Mouse (Mus musculus) NIH3T3 (cell line): Measurements from ENCODE around the gene Map4k1.
"Not testable (repeated sequence)": the region's sequence is repeated elsewhere in the genome, so short reads cannot be mapped to it uniquely, and the experiment has no call there.

Experiments used
- DNase-seq: peaks from one replicate; pipeline ENCODE4 v3.0.0-alpha.2; 2012; ENCODE audit warnings: low read depth

The Map4k1 gene

DNA sequence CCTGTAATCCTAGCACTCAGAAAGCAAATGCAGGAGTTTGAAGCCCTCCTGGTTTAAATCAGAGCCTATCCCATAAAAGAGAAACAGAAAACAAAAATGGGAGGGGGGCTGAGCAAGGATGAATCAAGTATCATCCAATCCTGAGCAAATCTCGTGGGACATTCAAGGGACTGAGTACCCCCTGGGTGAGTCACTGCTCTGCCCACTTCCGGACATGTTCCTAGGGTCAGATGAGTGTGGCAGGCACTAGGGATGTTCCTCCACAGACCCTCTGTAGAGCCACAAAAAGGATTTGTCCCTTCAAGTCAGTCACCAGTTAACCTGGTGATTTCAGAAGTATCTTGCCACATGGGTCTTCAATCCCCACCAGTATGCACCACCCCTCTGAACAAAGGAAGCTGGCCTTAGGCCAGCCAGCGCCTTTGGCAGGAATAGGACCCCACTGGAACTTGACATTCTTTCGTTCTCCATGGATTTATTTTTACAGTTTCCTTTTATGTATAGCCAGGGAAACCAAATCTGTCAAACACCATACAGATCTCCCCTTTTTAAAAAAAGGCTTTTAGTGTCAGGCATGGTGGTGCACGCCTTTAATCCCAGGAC lies 26.5 kb upstream of the Map4k1 start:
- DNase-seq = peak; percentile 60

- DNase-seq = no peak
Measured at GRCm38 (mm10) chr7:28956270-28956669, 25.6 kb upstream of the Map4k1 start.

- DNase-seq = peak; percentile 56
Measured at GRCm38 (mm10) chr7:28957286-28957685, 24.6 kb upstream of the Map4k1 start.

- no peak for DNase-seq
Measured at GRCm38 (mm10) chr7:28957997-28958725, 23.7 kb upstream of the Map4k1 start.

DNA sequence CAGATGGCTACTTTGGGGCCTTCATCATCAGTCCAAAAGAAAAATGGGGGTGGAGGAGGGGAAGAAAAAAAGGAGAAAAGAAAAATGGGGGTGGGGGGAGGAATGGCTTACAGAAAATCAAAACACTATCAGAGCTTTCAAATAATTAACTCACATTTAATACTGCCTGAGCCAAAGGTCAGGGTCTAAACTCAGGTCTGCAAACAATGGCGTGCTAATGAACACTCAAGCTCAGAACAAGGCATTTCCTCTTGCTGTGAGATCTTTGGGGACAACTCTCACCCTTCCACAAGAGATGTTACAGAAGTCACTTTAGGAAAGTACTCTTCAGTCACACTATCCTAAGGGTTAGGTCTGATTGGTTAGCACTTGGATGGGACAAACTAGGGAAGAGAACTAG lies 23.1 kb upstream of the Map4k1 start:
- DNase-seq = no peak

- DNase-seq = no peak
Measured at GRCm38 (mm10) chr7:28959505-28960045, 22.3 kb upstream of the Map4k1 start.

- no peak for DNase-seq
Measured at GRCm38 (mm10) chr7:28960354-28961046, 21.4 kb upstream of the Map4k1 start.

DNA sequence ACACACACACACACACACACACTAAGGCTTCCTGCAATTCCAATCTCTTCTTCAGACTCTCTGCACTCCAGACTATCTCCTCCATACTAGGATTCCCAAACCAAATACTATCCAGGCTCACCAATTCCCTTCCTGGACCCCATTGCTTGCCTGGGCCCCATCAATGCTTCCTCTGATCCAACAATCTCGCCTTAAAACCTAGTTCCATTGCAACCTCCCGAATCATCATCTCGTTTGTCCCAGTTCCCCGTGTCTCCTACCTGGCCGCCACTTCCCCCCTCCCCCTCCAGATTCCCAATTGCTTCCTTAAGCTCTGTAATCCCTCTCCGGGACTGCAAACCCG lies 20.3 kb upstream of the Map4k1 start:
- DNase-seq = no peak

GRCm38 (mm10) chr7:28961927-28962670 lies 19.8 kb upstream of the Map4k1 start, which contains the start of gene Actn4:
Gene Actn4, minus strand, starts transcription at chr7:28962340.
- DNase-seq = peak; percentile 100

- no peak for DNase-seq
Measured at GRCm38 (mm10) chr7:28963399-28963923, 18.4 kb upstream of the Map4k1 start.

- no peak for DNase-seq
Measured at GRCm38 (mm10) chr7:28965346-28965840, 16.5 kb upstream of the Map4k1 start.

- no peak for DNase-seq
Measured at GRCm38 (mm10) chr7:28966181-28966580, 15.7 kb upstream of the Map4k1 start.

GRCm38 (mm10) chr7:28966751-28967505 lies 14.9 kb upstream of the Map4k1 start:
- DNase-seq = no peak

GRCm38 (mm10) chr7:28968120-28968519 lies 13.7 kb upstream of the Map4k1 start:
- not testable (repeated sequence) for DNase-seq

- no peak for DNase-seq
Measured at GRCm38 (mm10) chr7:28969271-28969670, 12.6 kb upstream of the Map4k1 start.

DNA sequence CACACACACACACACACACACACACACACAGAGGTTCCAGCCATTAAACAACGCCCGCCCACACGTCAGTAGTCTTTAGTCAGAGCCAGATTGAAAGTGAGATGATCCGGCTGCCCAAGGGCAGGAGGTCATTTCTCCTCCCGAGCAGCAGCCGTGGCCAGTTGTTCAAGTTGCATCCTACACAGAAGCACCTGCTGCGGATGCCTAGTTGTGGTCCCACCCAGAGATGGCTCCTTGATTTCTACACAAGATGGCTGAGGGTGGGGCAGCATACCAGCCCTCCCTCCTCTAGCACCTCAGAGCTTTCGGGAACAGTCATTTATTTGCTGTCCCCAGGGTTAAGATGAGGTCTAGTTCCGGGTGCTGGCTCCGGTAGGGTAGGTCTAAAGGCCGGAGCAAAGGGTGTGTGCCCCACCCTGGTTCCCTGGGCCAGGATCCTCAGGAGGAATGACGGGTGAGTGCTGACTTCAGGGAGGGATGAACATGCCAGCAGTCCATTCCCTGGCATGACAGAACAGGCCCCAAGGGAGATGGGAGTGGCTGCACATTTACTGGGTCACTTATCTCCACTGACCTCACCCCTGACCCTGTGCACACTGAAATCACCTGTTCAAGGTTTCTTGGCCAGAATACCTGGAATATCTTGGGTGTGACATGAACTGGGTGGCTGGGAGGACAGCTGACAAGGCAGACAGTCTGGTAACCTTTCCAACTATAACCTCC lies 12.0 kb upstream of the Map4k1 start:
- no peak for DNase-seq

DNA sequence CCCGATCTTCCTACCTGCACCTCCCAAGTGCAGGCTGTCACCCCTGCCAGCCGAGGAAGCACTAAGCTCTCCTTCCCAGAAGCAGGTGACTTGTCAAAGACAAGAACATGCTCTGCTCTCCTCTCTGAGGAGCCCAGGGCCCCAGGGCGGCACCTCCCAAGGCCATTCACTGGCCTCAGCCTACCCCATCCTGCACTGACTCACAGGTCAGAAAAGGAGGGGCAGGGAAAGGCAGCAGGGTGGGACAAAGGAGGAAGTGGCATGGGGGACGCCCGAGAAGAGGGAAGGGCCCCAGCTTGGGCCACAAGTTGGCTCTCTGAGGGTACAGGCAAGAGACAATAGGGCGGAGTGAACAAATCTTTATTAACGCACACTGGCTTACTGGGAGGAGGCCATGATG lies 10.8 kb upstream of the Map4k1 start:
- no peak for DNase-seq

- DNase-seq = peak; percentile 80
Measured at GRCm38 (mm10) chr7:28971770-28972269, 10.0 kb upstream of the Map4k1 start.

GRCm38 (mm10) chr7:28972542-28972985 lies 9.3 kb upstream of the Map4k1 start:
- DNase-seq = peak; percentile 95

DNA sequence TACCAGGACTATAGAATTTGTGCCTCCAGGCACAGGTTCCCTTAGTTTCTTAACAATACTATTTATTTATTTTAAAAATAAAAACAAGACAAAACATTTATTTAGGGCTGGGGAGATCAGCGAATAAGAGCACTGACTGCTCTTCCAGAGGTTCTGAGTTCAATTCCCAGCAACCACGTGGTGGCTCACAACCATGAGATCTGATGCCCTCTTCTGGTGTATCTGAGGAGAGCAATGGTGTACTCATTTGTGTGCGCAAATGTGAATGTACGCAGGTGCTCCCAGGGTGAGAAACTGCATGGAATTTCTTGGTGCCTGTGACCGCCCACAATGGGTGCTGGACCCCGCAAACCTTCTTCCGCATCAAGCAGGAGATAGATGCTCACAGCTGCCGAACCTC lies 8.8 kb upstream of the Map4k1 start:
- DNase-seq = no peak
